Mouse (Mus musculus): Measurements from ENCODE around the gene Dcaf6.

Gene Dcaf6

DNA sequence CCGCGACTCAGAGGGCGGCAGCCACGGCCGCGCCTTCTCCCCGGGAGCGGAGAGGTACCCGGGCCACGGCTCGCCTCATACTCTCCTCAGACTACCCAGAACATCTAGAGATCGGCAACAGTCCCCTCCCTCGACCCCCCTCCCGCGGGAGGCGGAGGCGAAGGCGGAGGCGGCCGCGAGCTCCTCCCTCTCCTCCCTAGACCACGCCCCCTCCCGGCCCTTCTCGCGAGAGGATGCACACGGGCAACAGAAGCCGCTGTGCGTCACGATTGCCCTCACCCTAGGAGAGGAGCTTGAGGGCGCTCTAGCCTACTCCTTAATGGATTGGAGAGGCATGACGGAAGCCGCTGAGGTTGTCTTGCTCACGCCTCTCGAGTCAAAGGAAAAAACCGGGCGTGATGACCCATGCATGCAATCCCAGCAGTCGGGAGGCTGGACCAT is at the start of gene Dcaf6, which contains the start of gene Mpc2:
Gene Dcaf6 (minus strand): TSS at position 116 of the 441 bp plus-strand sequence.
Gene Mpc2 (plus strand): TSS at position 278 of the 441 bp plus-strand sequence.
- DNase-seq (ENCODE audit: low spot score in 2 of 2), result peak; percentile 100

DNA sequence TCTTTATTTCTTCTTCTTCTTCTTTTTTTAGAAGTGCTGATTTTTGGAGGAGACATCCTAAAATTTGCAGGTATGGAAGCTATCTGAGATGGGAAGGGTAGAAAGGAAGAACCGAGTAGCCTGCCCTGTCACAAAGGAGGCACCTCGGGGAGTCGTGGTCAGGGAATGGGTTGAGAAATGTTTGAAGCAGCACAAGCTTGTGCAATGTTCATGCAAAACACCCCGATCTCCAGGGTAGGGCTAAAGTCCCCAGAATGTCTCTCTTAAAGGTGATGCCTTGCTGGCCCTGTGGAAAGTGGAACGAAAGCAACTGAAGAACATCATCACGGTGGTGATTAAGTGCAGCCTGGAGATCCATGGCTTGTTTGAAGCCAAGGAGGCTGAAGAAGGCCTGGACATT is 46.0 kb upstream of the Dcaf6 start:
- no peak for DNase-seq (ENCODE audit: low spot score in 2 of 2)

DNA sequence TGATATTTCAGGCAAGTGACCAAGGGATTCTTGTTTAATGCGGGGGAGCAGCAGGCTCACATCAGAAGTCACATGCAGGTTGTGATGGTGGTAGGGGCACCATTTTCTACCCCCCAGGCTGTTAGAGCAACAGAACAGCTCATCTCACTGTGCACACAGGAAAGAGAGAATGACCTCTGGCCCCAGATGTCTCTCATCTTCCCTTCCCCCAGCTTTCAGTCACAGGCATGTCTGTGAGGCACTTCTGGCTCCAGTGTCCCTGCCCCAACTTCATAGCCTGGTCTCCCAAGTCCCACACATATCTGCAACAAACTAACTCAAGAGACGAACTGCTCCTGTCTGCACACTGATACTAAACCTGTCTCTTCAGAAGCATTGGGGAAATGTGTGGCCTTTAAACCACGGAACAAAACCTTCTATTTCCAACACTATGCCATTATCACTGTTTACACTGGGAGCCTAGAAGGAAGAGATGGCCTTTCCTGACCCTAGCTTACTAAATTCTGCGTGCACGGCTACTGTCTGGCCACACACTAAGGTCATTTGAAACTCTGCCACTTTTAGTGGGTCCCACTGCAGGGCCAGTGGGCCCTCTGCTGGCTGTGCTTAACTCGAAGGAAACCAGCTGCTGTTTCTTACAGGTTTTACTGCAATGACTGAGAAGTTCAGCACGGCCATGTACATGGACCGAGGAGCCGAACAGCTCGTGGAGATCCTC is 43.2 kb upstream of the Dcaf6 start:
- DNase-seq (ENCODE audit: low spot score in 2 of 2), result no peak

DNA sequence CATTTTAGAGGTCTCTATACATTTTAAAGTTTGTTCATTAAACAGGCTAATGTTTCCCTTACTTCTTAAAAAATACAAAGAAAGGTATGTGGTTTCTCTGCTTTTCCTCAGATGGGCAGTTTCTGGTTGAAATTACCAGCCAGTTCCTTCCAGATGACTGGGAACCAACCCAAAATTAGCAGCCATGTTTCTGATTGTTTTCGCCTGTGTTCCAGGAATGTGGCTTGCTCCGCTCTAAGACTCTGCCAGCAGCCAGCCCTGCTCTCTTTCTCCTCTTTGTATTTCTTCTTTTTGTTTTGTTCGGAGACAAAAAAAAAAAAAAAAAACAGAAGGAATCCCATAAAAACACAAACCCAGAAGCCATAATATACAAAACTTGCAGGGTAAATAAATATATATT is 38.6 kb upstream of the Dcaf6 start:
- no peak for DNase-seq (ENCODE audit: low spot score in 2 of 2)

DNA sequence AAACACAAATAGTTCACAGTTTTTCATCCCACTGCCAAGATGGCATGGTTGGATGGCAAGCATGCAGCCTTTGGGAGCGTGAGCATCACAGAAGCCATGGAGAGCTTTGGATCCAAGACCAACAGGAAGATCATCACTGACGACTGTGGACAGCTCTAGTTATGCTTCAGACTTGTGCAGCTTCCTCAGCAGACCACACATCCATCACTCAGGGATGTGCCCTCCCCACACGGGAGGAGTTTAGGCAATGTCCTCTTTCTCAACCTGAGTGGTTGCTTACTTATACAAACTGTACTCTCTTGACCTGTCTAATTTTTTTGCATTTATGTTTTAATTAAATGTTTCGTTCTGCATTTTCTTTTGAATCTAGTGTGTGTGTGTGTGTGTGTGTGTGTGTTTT is 28.9 kb upstream of the Dcaf6 start:
- no peak for DNase-seq (ENCODE audit: low spot score in 2 of 2)

DNA sequence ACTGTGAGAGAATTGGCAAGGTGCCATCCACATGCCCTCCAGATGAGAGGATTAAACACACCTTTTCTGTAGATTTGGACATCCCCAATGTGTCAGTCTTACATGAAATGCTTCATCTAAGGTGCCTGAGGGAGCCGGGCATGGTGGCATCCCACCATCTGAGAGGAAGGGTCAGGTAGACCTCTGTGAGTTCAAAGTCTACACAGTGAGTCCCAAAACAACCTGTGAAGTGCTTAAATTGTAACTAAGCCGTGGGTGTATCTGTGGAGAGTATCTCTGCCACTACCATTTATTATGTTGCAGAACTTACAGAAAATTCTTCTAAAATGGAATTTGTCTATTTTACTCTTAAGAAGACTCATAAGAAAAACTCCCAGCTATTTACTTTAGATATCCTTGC is 25.8 kb upstream of the Dcaf6 start:
- no peak for DNase-seq (ENCODE audit: low spot score in 2 of 2)

DNA sequence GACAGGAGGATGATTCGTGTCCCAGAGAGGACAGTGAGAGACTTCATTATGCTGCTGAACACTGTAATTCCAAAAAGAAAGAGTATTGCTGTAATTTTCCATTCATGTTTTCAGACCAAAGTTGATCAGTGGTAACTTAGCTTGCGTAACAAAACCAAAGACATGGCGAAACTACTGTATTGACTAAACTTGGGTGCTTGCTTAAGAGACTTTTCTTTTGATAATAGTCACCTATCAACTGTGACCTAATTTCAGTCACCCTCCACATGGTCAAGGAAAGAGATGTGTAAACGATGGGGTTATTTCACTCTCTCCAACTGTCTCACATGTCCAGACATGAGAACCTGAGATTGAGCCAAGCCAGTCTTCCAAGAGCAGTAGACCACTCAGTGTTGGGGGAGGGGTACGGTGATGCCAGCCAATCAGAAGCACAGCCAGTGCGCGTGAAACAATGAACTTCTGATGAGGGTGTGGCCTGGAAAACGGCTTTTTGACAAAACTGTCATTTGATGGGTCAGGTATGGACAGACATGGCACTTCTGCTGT is 24.5 kb upstream of the Dcaf6 start, which contains the start of gene Adcy10:
Gene Adcy10 (plus strand): TSS at position 496 of the 546 bp plus-strand sequence.
- no peak for DNase-seq (ENCODE audit: low spot score in 2 of 2)

DNA sequence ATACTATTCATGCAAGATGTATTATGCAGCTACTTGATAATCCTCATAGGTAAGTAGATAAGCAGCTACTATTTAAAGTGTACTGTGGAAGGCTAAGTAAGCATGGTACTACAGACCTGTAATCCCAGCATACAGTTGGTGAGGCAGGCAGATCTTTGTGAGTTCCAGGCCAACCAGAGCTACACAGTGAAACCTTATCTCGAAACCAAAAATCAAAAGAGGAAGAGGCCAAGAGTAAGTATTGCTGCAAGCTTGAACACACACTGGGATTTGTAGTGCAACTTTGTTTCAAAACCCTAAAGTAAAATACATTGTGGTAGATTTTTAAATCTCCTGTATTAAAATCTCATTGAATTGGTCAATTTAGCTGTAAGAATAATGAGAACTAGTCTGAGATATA is 11.2 kb upstream of the Dcaf6 start:
- DNase-seq (ENCODE audit: low spot score in 2 of 2), result no peak

DNA sequence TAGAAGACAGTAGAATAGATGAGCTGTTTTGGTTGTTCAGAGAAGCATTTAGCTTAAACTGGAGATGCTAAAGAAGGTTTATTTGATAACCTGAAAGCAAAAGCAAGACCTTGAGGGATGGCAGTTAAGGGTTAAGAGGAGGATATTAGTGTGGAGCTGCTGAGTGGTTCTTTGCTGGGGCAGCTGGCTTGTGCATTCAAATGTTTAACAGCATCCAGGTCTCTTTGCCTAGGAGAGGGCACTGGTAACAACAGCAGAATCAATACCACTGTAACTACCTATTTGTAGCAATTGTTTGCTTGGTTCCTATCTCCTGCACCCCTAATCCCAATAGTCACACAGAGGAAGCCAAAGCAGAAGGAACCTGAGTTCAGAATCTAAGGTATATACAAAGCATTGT is 9.4 kb upstream of the Dcaf6 start:
- no peak for DNase-seq (ENCODE audit: low spot score in 2 of 2)

DNA sequence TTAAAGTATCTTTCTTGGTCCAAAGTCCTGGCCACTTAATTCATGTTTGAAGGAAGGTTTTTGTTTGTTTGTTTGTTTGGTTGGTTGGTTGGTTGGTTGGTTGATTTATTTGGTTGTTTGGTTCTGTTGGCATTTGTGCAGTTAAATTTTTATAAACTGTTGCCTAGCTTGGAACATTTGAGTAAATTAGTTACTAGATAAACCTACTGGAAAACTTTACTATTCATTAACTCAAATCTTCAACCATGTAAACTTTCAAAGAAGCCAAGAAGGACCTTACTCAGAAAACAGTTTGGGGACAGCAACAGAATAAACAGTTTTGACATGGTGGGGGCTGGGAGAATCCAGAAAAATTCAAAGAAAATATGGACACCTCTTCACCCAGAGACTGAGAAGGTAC is 8.7 kb upstream of the Dcaf6 start:
- DNase-seq (ENCODE audit: low spot score in 2 of 2), result no peak

DNA sequence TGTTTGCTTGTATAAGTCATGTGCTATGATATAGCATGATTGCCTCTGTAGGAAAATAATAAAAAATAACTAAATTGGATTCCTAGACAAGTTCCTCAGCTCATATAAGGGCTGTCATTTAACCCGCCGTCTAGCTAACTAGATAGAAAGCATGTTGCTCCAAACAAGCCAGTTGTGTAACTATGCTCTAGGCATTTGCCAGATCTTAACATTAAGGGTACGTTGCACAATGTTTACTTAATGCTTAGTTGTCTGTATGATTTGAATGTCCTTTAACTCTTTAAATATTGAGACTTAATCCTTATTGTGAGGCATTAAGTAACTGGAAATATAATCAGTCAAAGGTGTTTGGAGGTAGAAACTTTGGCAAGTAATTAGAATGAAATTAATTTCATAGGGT is 4.3 kb upstream of the Dcaf6 start:
- no peak for DNase-seq (ENCODE audit: low spot score in 2 of 2)

DNA sequence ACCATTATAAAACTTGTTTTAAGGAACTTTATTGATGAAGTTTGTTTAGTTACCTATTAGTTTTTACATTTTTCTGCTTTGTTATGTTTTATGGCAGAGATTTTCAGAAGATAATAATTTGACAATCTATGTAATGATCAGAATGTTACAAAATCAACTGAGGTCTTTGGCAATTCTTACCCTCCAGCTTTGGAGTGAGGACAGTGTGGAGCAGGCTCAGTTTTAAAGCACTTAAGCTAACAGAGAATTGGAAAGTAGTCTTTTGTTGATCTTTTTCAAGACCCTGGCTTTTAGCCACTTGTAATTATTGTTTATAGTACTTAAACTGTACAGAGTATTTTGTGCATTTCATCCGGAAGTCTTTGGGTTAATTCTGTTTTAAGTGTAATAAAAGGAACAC is 2.6 kb upstream of the Dcaf6 start:
- no peak for DNase-seq (ENCODE audit: low spot score in 2 of 2)

DNA sequence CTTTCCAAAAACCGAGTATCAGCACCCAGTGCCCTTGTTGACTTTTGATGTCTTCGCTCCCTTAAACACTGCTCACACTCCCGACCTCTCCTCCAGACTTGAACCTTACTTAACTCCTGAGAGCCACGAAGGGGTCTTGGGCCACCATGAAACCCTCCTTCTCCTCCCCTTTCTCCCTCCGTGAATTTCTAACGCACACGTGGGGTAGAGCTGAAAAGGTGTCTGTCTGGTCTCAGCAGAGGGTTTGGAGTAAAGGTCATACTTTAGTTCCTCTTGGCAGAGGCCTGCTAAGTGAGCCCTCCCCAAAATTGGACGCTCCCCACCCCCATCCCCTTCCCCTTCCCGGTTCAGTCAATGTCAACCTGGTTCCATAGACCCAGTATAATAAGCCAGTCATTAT is 1.4 kb upstream of the Dcaf6 start:
- DNase-seq (ENCODE audit: low spot score in 2 of 2), result peak; percentile 16 to 34

DNA sequence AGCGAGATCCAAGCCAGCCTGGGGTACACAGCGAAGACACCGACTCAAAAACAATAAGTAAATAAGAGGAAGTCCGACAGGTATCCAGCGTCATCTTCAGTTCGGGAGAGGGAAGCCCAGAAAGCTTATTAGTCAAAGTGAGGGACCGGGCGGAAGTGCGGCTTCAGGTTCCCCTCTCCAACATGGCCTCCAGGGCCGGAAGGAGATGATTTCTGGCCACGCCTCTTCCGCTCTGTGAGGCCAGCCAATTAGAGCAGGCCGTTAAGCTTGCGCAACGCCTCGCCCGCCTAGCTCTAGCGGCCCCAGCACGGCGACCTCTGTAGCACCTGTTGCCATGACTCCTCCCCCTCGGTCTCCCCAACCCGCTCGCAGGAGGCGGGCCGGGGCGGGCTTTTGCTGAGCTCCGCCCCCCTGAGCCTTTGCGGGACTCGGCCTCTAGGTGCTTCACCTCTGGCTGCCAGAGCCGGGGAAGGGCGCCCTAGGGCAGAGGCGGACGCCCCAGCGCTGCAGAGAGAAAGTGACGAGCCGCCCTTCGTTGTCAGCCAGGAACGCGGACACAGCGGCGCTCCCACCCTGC is 614 bp upstream of the Dcaf6 start:
- peak; percentile 99 to 100 for DNase-seq (ENCODE audit: low spot score in 2 of 2)

DNA sequence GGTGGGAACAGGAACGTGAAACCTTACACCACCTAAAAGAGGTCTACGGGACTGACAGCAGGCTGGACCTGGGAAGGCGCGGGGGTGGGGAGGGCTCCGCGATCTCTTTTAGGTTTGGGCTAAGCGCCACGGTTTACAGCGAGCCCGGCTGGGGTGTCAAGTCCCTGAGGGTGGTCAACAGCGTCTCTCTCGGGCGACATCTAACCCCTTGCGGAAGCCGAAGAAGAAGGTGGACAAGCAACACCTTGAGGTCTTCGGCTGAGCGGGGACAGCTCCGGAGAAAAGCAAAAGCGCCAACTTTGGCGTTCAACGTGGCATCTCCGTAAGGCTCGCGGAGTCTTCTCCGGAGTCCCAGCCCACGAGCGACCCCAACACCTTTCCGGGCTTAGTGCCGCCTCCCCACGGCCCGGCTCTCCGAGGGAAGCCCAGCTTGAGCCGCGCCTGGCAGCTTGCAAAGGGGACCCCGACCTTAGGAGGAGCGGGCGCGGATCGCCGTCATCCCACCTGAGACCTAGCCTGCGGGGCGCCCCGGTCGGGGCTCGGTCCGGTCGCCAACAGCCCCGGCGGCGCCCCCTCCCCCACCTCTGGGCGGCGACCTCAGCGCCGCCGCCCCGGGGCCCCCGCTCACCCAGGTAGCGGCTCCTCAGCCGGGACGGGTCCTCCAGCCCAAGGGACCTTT is 633 bp downstream of the Dcaf6 start:
- peak; percentile 57 for DNase-seq (ENCODE audit: low spot score in 2 of 2)

DNA sequence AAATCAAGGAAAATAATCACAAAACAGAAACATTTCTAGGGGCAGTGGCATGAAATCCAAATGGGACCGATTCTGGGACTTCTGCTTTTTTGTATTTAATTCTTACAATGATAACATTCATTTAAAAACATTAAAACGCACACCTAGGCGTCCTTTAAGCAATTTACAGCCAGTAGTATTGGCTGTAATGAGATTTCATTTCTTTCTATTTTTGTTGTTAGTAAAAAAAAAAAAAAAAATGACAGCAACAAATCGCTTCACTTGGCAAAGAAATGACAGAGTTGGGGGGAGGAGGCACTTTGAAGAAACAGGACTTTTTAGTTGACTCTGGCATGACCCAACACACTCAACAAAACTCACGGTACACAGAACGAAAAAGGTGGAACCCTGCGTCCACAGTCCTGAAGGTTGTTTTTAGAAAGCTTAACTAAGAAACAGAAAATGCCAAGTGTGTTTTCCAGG is 1.2 kb downstream of the Dcaf6 start:
- DNase-seq (ENCODE audit: low spot score in 2 of 2), result no peak

DNA sequence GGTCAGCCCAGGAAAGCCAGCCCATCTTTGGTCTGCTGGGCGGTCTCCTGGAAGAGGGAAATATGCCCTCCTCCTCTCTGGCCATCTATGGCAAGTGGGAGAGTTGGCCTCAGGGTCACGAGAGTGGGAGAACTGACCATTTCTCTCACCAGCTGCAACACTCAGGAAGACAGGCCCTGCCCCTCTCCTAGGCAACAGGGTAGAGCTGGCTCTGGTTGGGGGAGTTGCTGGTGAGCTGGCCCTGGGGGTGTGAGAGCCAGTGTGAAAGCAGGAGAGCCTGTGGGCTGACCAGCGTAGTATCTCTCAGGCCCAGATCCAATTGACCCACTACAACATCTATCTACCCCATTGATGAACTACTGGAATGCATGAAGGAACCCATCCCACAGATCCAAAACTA is 18.6 kb downstream of the Dcaf6 start:
- no peak for DNase-seq (ENCODE audit: low spot score in 2 of 2)

DNA sequence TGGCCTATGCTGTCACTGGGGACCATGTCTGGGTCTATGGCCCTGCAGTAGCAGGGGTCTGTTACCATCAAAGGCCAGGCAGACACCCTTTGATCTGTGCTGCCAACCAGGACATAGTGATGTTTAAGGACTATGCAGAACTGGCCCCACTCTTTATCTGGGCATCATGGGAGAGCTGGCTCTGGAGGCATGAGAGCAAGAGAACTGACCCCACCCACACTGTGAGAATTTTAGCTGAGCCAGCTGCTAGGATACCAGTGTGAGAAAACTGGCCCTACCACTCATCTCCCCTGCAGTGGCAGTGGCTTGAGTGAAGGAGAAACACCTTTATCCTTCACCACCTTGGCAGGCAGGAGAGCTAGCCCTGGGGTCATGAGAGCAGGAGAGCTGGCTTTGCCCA is 19.1 kb downstream of the Dcaf6 start:
- DNase-seq (ENCODE audit: low spot score in 2 of 2), result no peak

DNA sequence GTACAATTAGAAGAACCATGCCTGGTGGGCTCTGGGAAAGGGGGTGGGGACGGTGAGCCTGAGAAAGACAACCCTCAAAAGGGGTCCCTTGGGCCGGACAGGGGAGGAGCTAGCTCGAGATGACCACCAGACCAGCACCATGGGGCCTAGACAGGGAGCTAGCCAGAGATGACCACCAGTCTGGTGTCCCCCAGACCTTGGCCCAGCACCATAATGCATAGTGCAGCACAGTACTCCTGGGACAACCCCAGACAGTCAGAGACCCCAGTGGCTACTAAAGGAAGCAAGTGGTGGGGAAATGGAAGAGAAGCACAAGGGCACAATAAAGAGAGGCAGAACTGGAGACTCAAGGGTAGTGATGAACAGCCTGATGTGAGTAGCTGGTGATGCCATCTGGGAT is 19.5 kb downstream of the Dcaf6 start:
- no peak for DNase-seq (ENCODE audit: low spot score in 2 of 2)

DNA sequence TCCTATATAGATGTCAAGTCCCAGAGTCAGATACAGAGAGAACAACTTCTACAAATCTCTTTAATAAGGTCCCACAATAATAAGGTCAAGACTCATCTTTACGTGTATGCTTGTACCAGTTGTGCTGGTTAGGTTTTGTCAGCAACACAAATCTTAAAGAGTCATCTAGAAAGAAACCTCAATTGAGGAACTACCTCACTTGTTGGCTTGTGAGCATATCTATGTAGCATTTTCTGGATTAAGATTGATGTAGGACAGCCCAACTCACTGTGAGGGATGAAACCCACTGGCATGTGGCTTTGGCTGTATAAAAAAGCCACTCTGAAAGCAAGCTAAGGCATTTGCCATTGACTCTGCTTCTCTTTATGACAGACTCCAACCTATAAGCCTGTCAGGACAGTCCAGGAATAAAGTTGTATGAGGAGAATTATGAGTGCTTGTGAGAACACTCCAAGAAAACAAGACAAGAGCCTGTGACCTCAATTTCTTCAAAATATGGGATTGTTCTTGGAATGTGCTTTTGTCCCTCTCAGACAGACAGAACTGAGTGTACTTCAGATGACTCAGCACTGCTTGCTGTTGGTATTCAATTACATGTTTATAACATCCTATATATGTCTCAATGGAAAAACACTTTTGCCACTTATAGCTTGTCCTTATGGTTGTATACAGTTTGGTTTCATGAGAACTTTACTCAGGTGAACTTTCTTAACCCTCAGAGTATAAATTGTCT is 21.8 kb downstream of the Dcaf6 start:
- no peak for DNase-seq (ENCODE audit: low spot score in 2 of 2)

DNA sequence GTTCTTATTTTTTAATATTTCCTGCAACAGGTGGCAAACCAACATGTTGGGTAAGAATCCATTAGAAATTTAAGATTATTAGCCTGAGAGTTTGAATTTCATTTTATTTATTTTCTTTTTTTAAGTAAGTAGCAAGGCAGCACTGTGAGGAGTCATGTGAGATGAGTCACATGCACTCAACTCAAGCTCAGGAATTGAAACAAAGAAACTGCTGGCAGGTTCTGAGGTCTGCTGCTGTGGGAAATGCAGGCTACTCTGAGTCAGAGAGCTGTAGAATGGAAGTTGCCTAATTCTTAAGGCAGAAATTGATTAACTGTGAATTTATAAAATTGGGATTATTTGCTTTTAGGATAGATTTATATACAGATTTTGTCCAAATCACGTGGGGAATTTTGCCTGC is 27.4 kb downstream of the Dcaf6 start:
- no peak for DNase-seq (ENCODE audit: low spot score in 2 of 2)

DNA sequence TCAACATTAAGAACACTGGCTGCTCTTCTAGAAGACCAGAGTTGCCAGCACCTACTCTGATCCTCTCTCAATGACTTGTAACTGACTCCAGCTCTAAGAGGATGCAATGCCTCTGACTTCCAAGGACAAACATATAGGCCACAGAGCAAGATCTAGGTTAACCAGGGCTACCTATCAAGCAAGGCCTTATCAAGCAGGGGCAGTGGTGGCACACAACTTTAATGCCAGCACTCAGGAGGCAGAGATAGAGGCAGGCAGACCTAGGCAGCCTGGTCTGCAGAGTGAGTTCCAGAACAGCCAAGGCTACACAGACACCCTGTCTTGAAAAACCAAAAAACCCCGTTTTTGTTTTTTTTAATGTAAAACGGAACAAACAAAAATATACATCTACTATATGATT is 34.0 kb downstream of the Dcaf6 start:
- no peak for DNase-seq (ENCODE audit: low spot score in 2 of 2)
